Mouse (Mus musculus): ENCODE results near the gene Tfam.

The Tfam gene

GRCm38 (mm10) chr10:71223101-71223500, 15.0 kb downstream of the Tfam start:
- DNase-seq (ENCODE audit: low spot score in 2 of 2), result no peak

GRCm38 (mm10) chr10:71222639-71223038, 15.4 kb downstream of the Tfam start:
- DNase-seq (ENCODE audit: low spot score in 2 of 2), result no peak

- DNase-seq (ENCODE audit: low spot score in 2 of 2), result peak; percentile 79 to 83
These were observed 19.7 kb downstream of the Tfam start for GRCm38 (mm10) chr10:71218228-71218892.

GRCm38 (mm10) chr10:71215996-71216395, 22.1 kb downstream of the Tfam start:
- DNase-seq (ENCODE audit: low spot score in 2 of 2), result no peak

- DNase-seq (ENCODE audit: low spot score in 2 of 2), result no peak
These were observed 36.6 kb downstream of the Tfam start for GRCm38 (mm10) chr10:71201512-71201911.

GRCm38 (mm10) chr10:71200964-71201363, 37.1 kb downstream of the Tfam start:
- DNase-seq (ENCODE audit: low spot score in 2 of 2), result no peak

- DNase-seq (ENCODE audit: low spot score in 2 of 2), result no peak
These were observed 39.4 kb downstream of the Tfam start for GRCm38 (mm10) chr10:71198676-71199075.

GRCm38 (mm10) chr10:71197036-71197785, 40.9 kb downstream of the Tfam start:
- DNase-seq (ENCODE audit: low spot score in 2 of 2), result no peak

GRCm38 (mm10) chr10:71195501-71195900, 42.6 kb downstream of the Tfam start:
- no peak for DNase-seq (ENCODE audit: low spot score in 2 of 2)

GRCm38 (mm10) chr10:71194713-71195112, 43.4 kb downstream of the Tfam start:
- DNase-seq (ENCODE audit: low spot score in 2 of 2), result no peak

GRCm38 (mm10) chr10:71193319-71193718, 44.8 kb downstream of the Tfam start:
- DNase-seq (ENCODE audit: low spot score in 2 of 2), result no peak

- DNase-seq (ENCODE audit: low spot score in 2 of 2), result no peak
These were observed 45.2 kb downstream of the Tfam start for GRCm38 (mm10) chr10:71192886-71193285.

GRCm38 (mm10) chr10:71188681-71189080, 49.4 kb downstream of the Tfam start:
- DNase-seq (ENCODE audit: low spot score in 2 of 2), result no peak

- no peak for DNase-seq (ENCODE audit: low spot score in 2 of 2)
These were observed 53.0 kb downstream of the Tfam start for GRCm38 (mm10) chr10:71185059-71185458.

GRCm38 (mm10) chr10:71183339-71184031, 54.6 kb downstream of the Tfam start:
- no peak for DNase-seq (ENCODE audit: low spot score in 2 of 2)

- DNase-seq (ENCODE audit: low spot score in 2 of 2), result no peak
These were observed 56.1 kb downstream of the Tfam start for GRCm38 (mm10) chr10:71181931-71182330.

GRCm38 (mm10) chr10:71181091-71181490, 57.0 kb downstream of the Tfam start:
- DNase-seq (ENCODE audit: low spot score in 2 of 2), result no peak

GRCm38 (mm10) chr10:71180057-71180456, 58.0 kb downstream of the Tfam start:
- no peak for DNase-seq (ENCODE audit: low spot score in 2 of 2)

GRCm38 (mm10) chr10:71177201-71177600, 60.9 kb downstream of the Tfam start:
- no peak for DNase-seq (ENCODE audit: low spot score in 2 of 2)

GRCm38 (mm10) chr10:71176341-71176740, 61.7 kb downstream of the Tfam start:
- no peak for DNase-seq (ENCODE audit: low spot score in 2 of 2)

All from frontal cortex, postnatal 25 days (tissue).